Mouse (Mus musculus) bone marrow macrophage, adult 2 months (primary cell): ENCODE measurements around the gene Alg6.

Source experiments
- CTCF ChIP-seq: IDR thresholded peaks from 2 replicates; pipeline ENCODE4 v1.5.1; 2012; ENCODE audit warnings: low read depth, mild to moderate bottlenecking, low read length, moderate library complexity
- POLR2A ChIP-seq: IDR thresholded peaks from 2 replicates; pipeline ENCODE4 v1.6.1; 2012; ENCODE audit warnings: mild to moderate bottlenecking, low read depth, low read length, borderline replicate concordance

GRCm38 (mm10) chr4:99713971-99714370, 1.5 kb upstream of the Alg6 start:
- no peak for TF ChIP-seq CTCF
- no peak for TF ChIP-seq POLR2A
